Mouse (Mus musculus): ENCODE results near the gene Tlcd1. TPM values are rescaled to one million over a fixed set of nuclear protein-coding genes. Genes with fewer than 3 reads are reported as not detected.

Gene Tlcd1
- polyA plus RNA-seq, 1 experiment = 17.4 TPM

DNA sequence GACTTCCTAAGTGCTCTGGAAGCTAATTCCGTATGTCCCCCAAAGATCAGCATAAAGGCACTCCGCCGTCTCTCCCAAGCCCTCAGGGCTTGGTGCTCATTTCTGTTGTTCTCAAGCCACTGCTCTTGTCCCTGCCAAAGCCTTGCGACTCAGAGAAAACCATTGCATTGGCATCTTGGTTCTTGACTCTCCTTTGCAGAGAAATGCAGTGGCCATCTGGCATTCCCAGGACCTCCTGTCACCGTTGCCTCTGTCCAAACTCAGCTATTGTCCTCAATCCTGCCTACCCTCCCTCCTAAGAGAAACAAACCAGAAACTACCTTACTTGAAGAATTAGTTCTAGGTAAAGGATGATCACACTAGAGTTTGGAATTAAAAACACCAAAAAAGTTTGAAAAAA, 20.8 kb upstream of the Tlcd1 start:
- Histone ChIP-seq H3K4me2 (ENCODE audit: low read depth) (no peak overlapping the region), H3K27me3 (ENCODE audit: control insufficient read depth, insufficient read depth, insufficient read length) (no peaks in the 10 kb centered on the region), H3ac (ENCODE audit: control insufficient read depth, insufficient read length) (no peak overlapping the region), H3K4me3 (no peak overlapping the region), H3K79me2 (ENCODE audit: control insufficient read depth, insufficient read depth) (peaks cover 20% of the 10 kb centered on the region), H3K36me3 (ENCODE audit: control insufficient read depth, insufficient read depth) (peaks cover 39% of the 10 kb centered on the region)
- TF ChIP-seq MYOG (IDR thresholded peaks at IDR 0.05; ENCODE audit: control insufficient read depth in 1 of 3, insufficient read depth in 1 of 3, insufficient read length in 2 of 3, low read depth in 2 of 3) (no peak), CEBPB (IDR thresholded peaks at IDR 0.05; ENCODE audit: insufficient read depth, poor library complexity, severe bottlenecking) (no peak), MAX (IDR thresholded peaks at IDR 0.05; ENCODE audit: low read depth) (no peak), MYOD1 (IDR thresholded peaks at IDR 0.05; ENCODE audit: control insufficient read depth in 1 of 3, insufficient read length in 2 of 3, low read depth in 2 of 3) (no peak), REST (IDR thresholded peaks at IDR 0.05; ENCODE audit: insufficient read depth, insufficient read length) (no peak), E2F4 (IDR thresholded peaks at IDR 0.05; ENCODE audit: insufficient read depth) (no peak), USF1 (IDR thresholded peaks at IDR 0.05; ENCODE audit: low read depth) (no peak), TCF3 (IDR thresholded peaks at IDR 0.05; ENCODE audit: insufficient read length, low read depth) (no peak), SRF (IDR thresholded peaks at IDR 0.05; ENCODE audit: control insufficient read depth, insufficient read length, low read depth) (no peak), POLR2AphosphoS2 (IDR thresholded peaks at IDR 0.05; ENCODE audit: insufficient read length, low read depth) (no peak), TCF12 (IDR thresholded peaks at IDR 0.05; ENCODE audit: insufficient read depth, poor library complexity, severe bottlenecking) (no peak), POLR2A (IDR thresholded peaks at IDR 0.05; ENCODE audit: insufficient read length, low read depth) (no peak)

DNA sequence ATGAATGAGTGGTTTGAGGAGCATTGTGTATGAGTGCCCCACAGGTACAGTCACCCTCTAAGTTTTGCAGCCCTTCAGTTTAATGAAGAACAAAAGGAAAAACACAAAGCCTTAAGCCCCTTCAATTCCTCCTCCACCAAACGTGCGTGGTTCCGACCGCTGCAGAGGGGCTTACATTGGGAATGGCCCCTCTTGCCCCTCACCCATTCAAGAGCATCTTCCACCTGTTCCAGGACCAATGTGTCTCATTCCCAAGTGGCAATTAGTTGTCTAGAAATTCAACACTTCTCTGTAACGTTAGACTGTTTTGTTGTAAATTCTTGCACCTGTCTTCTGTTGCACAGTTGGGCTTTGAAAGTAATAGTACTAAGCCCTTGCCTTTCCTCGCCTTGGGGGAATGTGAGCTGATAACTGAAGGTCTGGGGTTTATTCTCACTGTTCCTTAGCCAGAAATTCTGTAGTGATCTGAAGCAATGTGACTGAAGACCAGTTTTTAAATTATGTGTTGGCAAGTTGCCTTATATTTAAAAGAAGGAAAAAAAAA, 20.3 kb upstream of the Tlcd1 start:
- no peaks in the 10 kb centered on the region for H3K27me3 ChIP-seq (ENCODE audit: control insufficient read depth, insufficient read depth, insufficient read length)
- peaks cover 45% of the 10 kb centered on the region for H3K36me3 ChIP-seq (ENCODE audit: control insufficient read depth, insufficient read depth)
- no peak overlapping the region for H3K4me3 ChIP-seq
- H3K79me2 ChIP-seq (ENCODE audit: control insufficient read depth, insufficient read depth) = peaks cover 26% of the 10 kb centered on the region
- no peak overlapping the region for H3ac ChIP-seq (ENCODE audit: control insufficient read depth, insufficient read length)
- H3K4me2 ChIP-seq (ENCODE audit: low read depth) = no peak overlapping the region
- TF ChIP-seq POLR2AphosphoS2 (IDR thresholded peaks at IDR 0.05; ENCODE audit: insufficient read length, low read depth) = peak; percentile 87
- no peak for TF ChIP-seq TCF3 (IDR thresholded peaks at IDR 0.05; ENCODE audit: insufficient read length, low read depth)
- peak in 1 of 3 experiments; percentile 50 for TF ChIP-seq MYOG (IDR thresholded peaks at IDR 0.05; ENCODE audit: control insufficient read depth in 1 of 3, insufficient read depth in 1 of 3, insufficient read length in 2 of 3, low read depth in 2 of 3)
- TF ChIP-seq SRF (IDR thresholded peaks at IDR 0.05; ENCODE audit: control insufficient read depth, insufficient read length, low read depth) = no peak
- TF ChIP-seq MYOD1 (IDR thresholded peaks at IDR 0.05; ENCODE audit: control insufficient read depth in 1 of 3, insufficient read length in 2 of 3, low read depth in 2 of 3) = peak; percentile 25 to 68 (median 46)

- no peaks in the 10 kb centered on the region for H3K27me3 ChIP-seq (ENCODE audit: control insufficient read depth, insufficient read depth, insufficient read length)
- H3K4me3 ChIP-seq = no peak overlapping the region
- no peak overlapping the region for H3ac ChIP-seq (ENCODE audit: control insufficient read depth, insufficient read length)
- no peak for TF ChIP-seq MYOG (IDR thresholded peaks at IDR 0.05; ENCODE audit: control insufficient read depth in 1 of 3, insufficient read depth in 1 of 3, insufficient read length in 2 of 3, low read depth in 2 of 3)
- no peak for TF ChIP-seq SRF (IDR thresholded peaks at IDR 0.05; ENCODE audit: control insufficient read depth, insufficient read length, low read depth)
- TF ChIP-seq MYOD1 (IDR thresholded peaks at IDR 0.05; ENCODE audit: control insufficient read depth in 1 of 3, insufficient read length in 2 of 3, low read depth in 2 of 3) = peak in 1 of 3 experiments; percentile 6
- peak; percentile 41 for TF ChIP-seq POLR2AphosphoS2 (IDR thresholded peaks at IDR 0.05; ENCODE audit: insufficient read length, low read depth)
- peaks cover 50% of the 10 kb centered on the region for H3K36me3 ChIP-seq (ENCODE audit: control insufficient read depth, insufficient read depth)
- H3K79me2 ChIP-seq (ENCODE audit: control insufficient read depth, insufficient read depth) = peaks cover 55% of the 10 kb centered on the region
- H3K4me2 ChIP-seq (ENCODE audit: low read depth) = peak overlapping the region; percentile 57
Measured at GRCm38 (mm10) chr11:78159096-78159495, 17.4 kb upstream of the Tlcd1 start.

GRCm38 (mm10) chr11:78159557-78159956, 17.0 kb upstream of the Tlcd1 start:
- Histone ChIP-seq H3K36me3 (ENCODE audit: control insufficient read depth, insufficient read depth) (peaks cover 50% of the 10 kb centered on the region), H3K4me2 (ENCODE audit: low read depth) (peak overlapping the region; percentile 32), H3K79me2 (ENCODE audit: control insufficient read depth, insufficient read depth) (peaks cover 59% of the 10 kb centered on the region), H3ac (ENCODE audit: control insufficient read depth, insufficient read length) (no peak overlapping the region), H3K27me3 (ENCODE audit: control insufficient read depth, insufficient read depth, insufficient read length) (no peaks in the 10 kb centered on the region), H3K4me3 (no peak overlapping the region)
- TF ChIP-seq CEBPB (IDR thresholded peaks at IDR 0.05; ENCODE audit: insufficient read depth, poor library complexity, severe bottlenecking) (no peak), E2F4 (IDR thresholded peaks at IDR 0.05; ENCODE audit: insufficient read depth) (no peak), TCF3 (IDR thresholded peaks at IDR 0.05; ENCODE audit: insufficient read length, low read depth) (no peak), POLR2A (IDR thresholded peaks at IDR 0.05; ENCODE audit: insufficient read length, low read depth) (no peak), MAX (IDR thresholded peaks at IDR 0.05; ENCODE audit: low read depth) (no peak), REST (IDR thresholded peaks at IDR 0.05; ENCODE audit: insufficient read depth, insufficient read length) (no peak), SRF (IDR thresholded peaks at IDR 0.05; ENCODE audit: control insufficient read depth, insufficient read length, low read depth) (no peak), TCF12 (IDR thresholded peaks at IDR 0.05; ENCODE audit: insufficient read depth, poor library complexity, severe bottlenecking) (no peak)

GRCm38 (mm10) chr11:78160171-78160570, 16.3 kb upstream of the Tlcd1 start:
- Histone ChIP-seq H3K79me2 (ENCODE audit: control insufficient read depth, insufficient read depth) (peaks cover 64% of the 10 kb centered on the region), H3K4me2 (ENCODE audit: low read depth) (peak overlapping the region; percentile 95), H3K4me3 (no peak overlapping the region), H3K36me3 (ENCODE audit: control insufficient read depth, insufficient read depth) (peaks cover 45% of the 10 kb centered on the region), H3ac (ENCODE audit: control insufficient read depth, insufficient read length) (no peak overlapping the region), H3K27me3 (ENCODE audit: control insufficient read depth, insufficient read depth, insufficient read length) (no peaks in the 10 kb centered on the region)
- no peak for TF ChIP-seq MYOG (IDR thresholded peaks at IDR 0.05; ENCODE audit: control insufficient read depth in 1 of 3, insufficient read depth in 1 of 3, insufficient read length in 2 of 3, low read depth in 2 of 3)
- peak; percentile 27 for TF ChIP-seq POLR2A (IDR thresholded peaks at IDR 0.05; ENCODE audit: insufficient read length, low read depth)
